Mouse (Mus musculus) testis, adult 2 months (tissue): ENCODE results near the gene Brd3.

ENCODE experiments used
- CTCF ChIP-seq: fragments of 200-500 bp; IDR thresholded peaks from 2 replicates; pipeline ENCODE4 v1.5.1; 2012; ENCODE audit warnings: low read depth, mild to moderate bottlenecking, inconsistent platforms, low read length, moderate library complexity; ENCODE audit not compliant: control insufficient read depth, insufficient read depth, insufficient replicate concordance
- POLR2A ChIP-seq: fragments of 200-500 bp; IDR thresholded peaks from 2 replicates; pipeline ENCODE4 v1.6.1; 2012; ENCODE audit warnings: low read depth, mild to moderate bottlenecking, inconsistent platforms, low read length, moderate library complexity; ENCODE audit not compliant: control insufficient read depth

DNA sequence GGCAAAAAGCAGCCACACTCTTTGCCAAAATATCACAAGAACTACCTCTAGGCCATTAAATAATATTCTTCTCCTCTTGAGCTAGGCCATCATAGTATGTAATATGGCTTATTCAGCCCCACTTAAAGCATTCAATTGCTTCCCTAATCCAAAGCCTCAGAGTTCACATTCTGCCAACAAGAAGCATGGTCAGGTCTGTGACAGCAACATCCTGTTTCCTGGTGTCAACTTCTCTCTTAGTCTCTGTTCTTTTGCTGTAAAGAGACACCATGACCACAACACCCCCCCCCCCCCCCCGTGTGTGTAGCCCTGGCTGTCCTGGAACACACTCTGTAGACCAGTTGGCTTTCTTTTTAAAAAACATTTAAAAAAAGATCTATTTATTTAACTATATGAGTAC is 39.9 kb upstream of the Brd3 start:
- TF ChIP-seq CTCF = no peak
- TF ChIP-seq POLR2A = no peak
